Mouse (Mus musculus): Measurements from ENCODE around the gene Ccdc6. TPM values are rescaled to one million over a fixed set of nuclear protein-coding genes. Genes with fewer than 3 reads are reported as not detected.

The Ccdc6 gene
- total and polyA plus RNA-seq, 3 experiments = 14.3 to 28.5 (median 26.3) TPM

DNA sequence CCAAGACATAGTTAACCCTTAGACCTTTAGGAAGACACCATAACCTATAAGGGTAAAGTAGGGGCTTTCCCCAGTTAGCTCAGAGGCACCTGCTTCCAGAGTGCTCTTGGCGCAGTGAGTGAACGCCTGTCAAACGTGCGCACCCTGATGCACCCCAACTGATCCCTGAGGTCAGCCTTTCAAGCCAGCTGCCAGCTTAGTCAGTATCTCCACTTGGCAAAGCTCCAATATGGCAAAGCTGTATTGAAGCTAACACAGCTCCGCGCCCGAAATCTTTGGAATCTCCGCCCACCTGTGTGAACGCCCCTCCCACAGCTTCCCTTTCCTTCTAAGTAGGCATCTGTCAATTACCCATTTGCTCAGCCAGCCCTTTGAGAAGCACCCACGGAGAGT lies 36.2 kb upstream of the Ccdc6 start:
- no peak overlapping the region for H3K27ac ChIP-seq
- WGBS = 23% methylated on average over 10 of the region's 10 CpGs
- DNase-seq = no peak
- no peak overlapping the region for H3K4me3 ChIP-seq
- no peak overlapping the region for H3K9ac ChIP-seq (ENCODE audit: low read depth, low read length)
- H3K79me2 ChIP-seq (replicated peaks; ENCODE audit: control insufficient read depth, insufficient read depth, low read length) = no peaks in the 10 kb centered on the region
- H3K4me1 ChIP-seq (ENCODE audit: control insufficient read depth, insufficient read depth, low read length) = no peaks in the 10 kb centered on the region
- H3K27me3 ChIP-seq (ENCODE audit: control insufficient read depth, insufficient read depth, low read length) = no peaks in the 10 kb centered on the region
- no peaks in the 10 kb centered on the region for H3K36me3 ChIP-seq (ENCODE audit: control insufficient read depth, insufficient read depth, low read length)
- TF ChIP-seq POLR2A (IDR thresholded peaks at IDR 0.05; ENCODE audit: insufficient read depth, low read depth, low read length) (no peak), CTCF (IDR thresholded peaks at IDR 0.05) (no peak), EP300 (IDR thresholded peaks at IDR 0.05; ENCODE audit: insufficient read depth, low read depth, low read length) (no peak)
- intact Hi-C loops (cut with DNase I) = no loop called here

- 84% methylated on average over 6 of the region's 6 CpGs for WGBS
Measured at GRCm38 (mm10) chr10:70063881-70064555, 32.9 kb upstream of the Ccdc6 start.

DNA sequence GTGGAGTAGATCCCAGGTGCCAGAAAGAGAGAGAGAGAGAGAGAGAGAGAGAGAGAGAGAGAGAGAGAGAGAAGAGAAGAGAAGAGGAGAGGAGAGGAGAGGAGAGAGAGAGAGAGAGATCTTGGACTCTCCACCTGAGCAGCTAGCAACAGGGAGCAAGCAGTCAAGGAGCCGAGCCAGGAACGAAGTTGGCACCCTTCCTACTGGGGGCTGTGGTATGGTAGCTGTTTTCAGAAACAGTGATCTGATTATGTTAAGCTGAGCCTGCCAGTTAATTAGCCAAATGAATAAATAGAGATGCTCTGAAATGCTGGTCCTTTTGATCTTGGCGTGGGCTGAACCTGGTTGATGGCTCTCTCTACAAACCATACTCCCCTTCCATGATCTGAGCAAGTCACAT lies 31.7 kb upstream of the Ccdc6 start:
- TF ChIP-seq EP300 (IDR thresholded peaks at IDR 0.05; ENCODE audit: insufficient read depth, low read depth, low read length) (no peak), CTCF (IDR thresholded peaks at IDR 0.05) (no peak), POLR2A (IDR thresholded peaks at IDR 0.05; ENCODE audit: insufficient read depth, low read depth, low read length) (no peak)
- Histone ChIP-seq H3K9ac (ENCODE audit: low read depth, low read length) (no peak overlapping the region), H3K4me3 (no peak overlapping the region), H3K27me3 (ENCODE audit: control insufficient read depth, insufficient read depth, low read length) (no peaks in the 10 kb centered on the region), H3K79me2 (replicated peaks; ENCODE audit: control insufficient read depth, insufficient read depth, low read length) (no peaks in the 10 kb centered on the region), H3K4me1 (ENCODE audit: control insufficient read depth, insufficient read depth, low read length) (no peaks in the 10 kb centered on the region), H3K27ac (no peak overlapping the region), H3K36me3 (ENCODE audit: control insufficient read depth, insufficient read depth, low read length) (no peaks in the 10 kb centered on the region)
- intact Hi-C loops (cut with DNase I) = no loop called here
- 76% methylated on average over 3 of the region's 3 CpGs for WGBS
- DNase-seq = no peak

More at GRCm38 (mm10) chr10:70063881-70064555, 32.9 kb upstream of the Ccdc6 start:
- H3K27me3 ChIP-seq (ENCODE audit: control insufficient read depth, insufficient read depth, low read length) = no peaks in the 10 kb centered on the region
- no peaks in the 10 kb centered on the region for H3K4me1 ChIP-seq (ENCODE audit: control insufficient read depth, insufficient read depth, low read length)
- no peak for DNase-seq
- H3K36me3 ChIP-seq (ENCODE audit: control insufficient read depth, insufficient read depth, low read length) = no peaks in the 10 kb centered on the region
- intact Hi-C loops (cut with DNase I) = no loop called here
- H3K9ac ChIP-seq (ENCODE audit: low read depth, low read length) = no peak overlapping the region
- TF ChIP-seq POLR2A (IDR thresholded peaks at IDR 0.05; ENCODE audit: insufficient read depth, low read depth, low read length) (no peak), EP300 (IDR thresholded peaks at IDR 0.05; ENCODE audit: insufficient read depth, low read depth, low read length) (no peak), CTCF (IDR thresholded peaks at IDR 0.05) (no peak)
- no peak overlapping the region for H3K4me3 ChIP-seq
- H3K79me2 ChIP-seq (replicated peaks; ENCODE audit: control insufficient read depth, insufficient read depth, low read length) = no peaks in the 10 kb centered on the region
- H3K27ac ChIP-seq = no peak overlapping the region

- no peak overlapping the region for H3K9ac ChIP-seq (ENCODE audit: low read depth, low read length)
- no peak for TF ChIP-seq EP300 (IDR thresholded peaks at IDR 0.05; ENCODE audit: insufficient read depth, low read depth, low read length)
- TF ChIP-seq POLR2A (IDR thresholded peaks at IDR 0.05; ENCODE audit: insufficient read depth, low read depth, low read length) = no peak
- no peak for TF ChIP-seq CTCF (IDR thresholded peaks at IDR 0.05)
- no peak overlapping the region for H3K4me3 ChIP-seq
- no peaks in the 10 kb centered on the region for H3K79me2 ChIP-seq (replicated peaks; ENCODE audit: control insufficient read depth, insufficient read depth, low read length)
- no peak for DNase-seq
- no peaks in the 10 kb centered on the region for H3K4me1 ChIP-seq (ENCODE audit: control insufficient read depth, insufficient read depth, low read length)
- intact Hi-C loops (cut with DNase I) = no loop called here
- H3K27ac ChIP-seq = no peak overlapping the region
- H3K27me3 ChIP-seq (ENCODE audit: control insufficient read depth, insufficient read depth, low read length) = no peaks in the 10 kb centered on the region
- WGBS = 67% methylated on average over 8 of the region's 8 CpGs
- no peaks in the 10 kb centered on the region for H3K36me3 ChIP-seq (ENCODE audit: control insufficient read depth, insufficient read depth, low read length)
Measured at GRCm38 (mm10) chr10:70066497-70067168, 30.3 kb upstream of the Ccdc6 start.

DNA sequence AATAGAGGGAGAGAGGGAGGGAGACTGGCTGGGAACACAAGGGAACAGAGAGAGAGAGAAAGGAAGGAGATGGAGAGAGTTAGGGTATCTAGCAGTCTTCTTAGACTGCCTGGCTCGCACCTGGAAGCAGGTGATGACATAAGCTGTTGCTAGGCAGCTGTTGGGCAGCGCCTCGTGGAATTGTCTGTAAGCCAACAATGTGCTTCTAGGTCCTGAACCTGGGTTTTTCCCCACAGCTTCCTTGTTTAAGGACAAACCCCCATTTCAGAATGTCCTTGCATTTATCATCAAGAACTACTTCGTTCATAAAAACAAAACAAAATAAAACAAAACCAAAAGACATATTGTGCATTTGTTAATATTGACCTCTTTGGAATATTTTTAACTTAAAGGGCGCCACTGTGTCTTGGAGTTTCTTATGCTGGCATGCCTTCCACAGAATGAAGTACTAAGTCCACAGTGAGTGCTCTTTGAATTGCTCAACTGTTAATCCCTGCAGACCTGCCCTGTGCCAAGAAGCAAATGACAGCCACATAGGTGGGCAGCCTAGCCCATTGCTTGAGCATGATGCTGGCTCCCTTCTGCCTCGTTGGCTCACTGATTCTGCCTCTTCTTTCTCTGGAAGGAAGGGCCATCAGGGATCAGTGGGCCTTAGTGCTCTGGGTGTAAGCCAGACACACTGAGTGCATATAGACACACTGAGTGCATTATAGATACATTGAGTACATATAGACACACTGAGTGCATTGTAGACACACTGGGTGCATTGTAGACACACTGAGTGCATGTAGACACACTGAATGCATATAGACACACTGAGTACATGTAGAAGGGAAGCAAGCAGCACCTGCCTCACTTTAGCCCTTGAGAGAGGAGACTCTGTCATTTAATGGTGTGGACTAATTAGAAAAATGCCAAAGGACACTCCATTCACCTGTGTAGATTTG lies 29.5 kb upstream of the Ccdc6 start:
- H3K27ac ChIP-seq = no peak overlapping the region
- H3K9ac ChIP-seq (ENCODE audit: low read depth, low read length) = no peak overlapping the region
- no peaks in the 10 kb centered on the region for H3K4me1 ChIP-seq (ENCODE audit: control insufficient read depth, insufficient read depth, low read length)
- H3K4me3 ChIP-seq = no peak overlapping the region
- intact Hi-C loops (cut with DNase I) = no loop called here
- H3K79me2 ChIP-seq (replicated peaks; ENCODE audit: control insufficient read depth, insufficient read depth, low read length) = no peaks in the 10 kb centered on the region
- no peaks in the 10 kb centered on the region for H3K27me3 ChIP-seq (ENCODE audit: control insufficient read depth, insufficient read depth, low read length)
- 61% methylated on average over 6 of the region's 6 CpGs for WGBS
- H3K36me3 ChIP-seq (ENCODE audit: control insufficient read depth, insufficient read depth, low read length) = no peaks in the 10 kb centered on the region
- DNase-seq = no peak
- TF ChIP-seq POLR2A (IDR thresholded peaks at IDR 0.05; ENCODE audit: insufficient read depth, low read depth, low read length) (no peak), CTCF (IDR thresholded peaks at IDR 0.05) (no peak), EP300 (IDR thresholded peaks at IDR 0.05; ENCODE audit: insufficient read depth, low read depth, low read length) (no peak)
